Mouse (Mus musculus): ENCODE results near the gene Olfr683.
"Not testable (repeated sequence)": the region's sequence is repeated elsewhere in the genome, so short reads cannot be mapped to it uniquely, and the experiment has no call there.

Gene Olfr683

DNA sequence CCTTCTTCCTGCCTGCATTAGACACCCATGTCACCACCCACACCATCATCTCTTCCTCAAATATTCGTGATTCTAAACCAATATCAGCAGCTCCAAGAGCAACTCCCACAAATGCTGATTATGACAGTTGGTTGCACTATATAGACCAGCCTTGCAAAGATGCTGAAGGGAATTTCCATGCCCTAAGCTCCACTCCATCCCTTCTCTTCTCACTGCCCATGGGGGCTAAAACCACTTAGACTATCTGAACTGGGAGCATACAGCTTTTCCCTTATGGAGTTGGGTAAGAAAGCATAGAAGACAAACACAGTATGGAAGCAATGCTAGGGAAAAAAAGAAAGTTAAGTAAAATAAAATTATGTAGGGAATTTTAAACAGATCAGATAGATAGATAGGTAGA is at the start of gene Olfr683:
TSS of gene Olfr683 (minus strand) at position 101 of the 400 bp plus-strand sequence.
- in situ Hi-C loops (cut with MboI; ENCODE audit: low pct_unique_long_range_greater_than_20kb in 1 of 2, low sequenced_read_pairs in 2 of 2, unreplicated experiment in 1 of 2) = no loop called here

DNA sequence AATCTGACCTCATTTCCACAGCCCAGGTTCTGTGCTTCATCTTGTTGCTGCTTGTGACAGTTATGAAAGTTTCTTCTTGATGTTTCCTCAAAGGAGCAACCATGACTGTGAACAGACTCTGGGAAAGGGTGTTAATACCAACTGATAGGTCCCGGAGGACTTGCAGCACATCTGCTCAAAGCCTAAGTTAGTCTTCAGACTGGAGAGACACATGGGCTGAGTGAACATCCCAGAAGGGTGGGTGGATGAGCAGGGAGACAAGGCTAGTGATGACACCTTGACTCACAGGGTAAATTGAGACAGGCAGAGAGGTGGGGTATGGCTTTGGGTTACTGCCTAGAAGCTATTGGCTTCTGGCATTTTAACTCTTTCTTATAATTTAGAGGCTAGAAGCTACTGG is 39.1 kb upstream of the Olfr683 start, which contains the start of gene Olfr685:
TSS of gene Olfr685 (minus strand) at position 101 of the 400 bp plus-strand sequence.
- in situ Hi-C loops (cut with MboI; ENCODE audit: low pct_unique_long_range_greater_than_20kb in 1 of 2, low sequenced_read_pairs in 2 of 2, unreplicated experiment in 1 of 2) = no loop called here

DNA sequence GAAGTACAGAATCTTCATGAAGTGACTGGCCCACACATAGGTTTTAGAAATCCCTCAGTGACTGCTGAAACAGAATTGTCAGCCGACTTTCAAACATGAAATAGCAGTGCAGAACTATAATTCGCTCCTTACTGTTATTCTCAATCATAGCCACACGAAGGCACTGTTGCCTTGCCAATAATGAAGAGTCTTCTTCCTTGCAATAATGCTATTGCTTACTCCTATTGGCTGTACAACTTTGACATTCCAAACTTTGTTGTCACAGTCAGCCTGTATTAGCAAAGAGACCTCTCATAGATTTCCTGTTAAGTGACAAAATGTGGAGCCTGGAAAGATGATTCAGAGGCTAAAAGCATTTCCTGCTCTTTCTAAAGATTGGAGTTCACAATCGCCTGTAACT is 24.0 kb upstream of the Olfr683 start:
- in situ Hi-C loops (cut with MboI; ENCODE audit: low pct_unique_long_range_greater_than_20kb in 1 of 2, low sequenced_read_pairs in 2 of 2, unreplicated experiment in 1 of 2) = no loop called here

DNA sequence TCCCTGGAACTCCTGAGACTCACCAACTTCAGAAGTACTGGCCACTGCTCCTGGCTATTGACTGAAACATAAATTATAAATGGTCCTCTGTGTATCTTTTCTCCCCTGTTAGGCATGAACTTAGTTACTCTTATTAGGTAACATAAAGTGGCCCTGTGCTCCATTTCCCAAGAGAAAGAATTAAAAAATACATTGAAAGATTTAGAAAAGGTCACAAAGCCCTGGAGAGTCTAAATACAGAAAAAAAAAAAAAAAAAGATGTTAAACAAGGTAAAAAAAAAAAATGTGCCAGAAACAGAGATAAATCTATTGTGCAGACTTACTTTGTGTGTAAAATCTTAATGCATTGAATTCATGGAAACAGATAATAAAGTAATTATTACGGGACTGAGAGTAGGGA is 16.7 kb upstream of the Olfr683 start, which contains the start of gene Olfr684:
TSS of gene Olfr684 (minus strand) at position 101 of the 400 bp plus-strand sequence.
- in situ Hi-C loops (cut with MboI; ENCODE audit: low pct_unique_long_range_greater_than_20kb in 1 of 2, low sequenced_read_pairs in 2 of 2, unreplicated experiment in 1 of 2) = no loop called here

DNA sequence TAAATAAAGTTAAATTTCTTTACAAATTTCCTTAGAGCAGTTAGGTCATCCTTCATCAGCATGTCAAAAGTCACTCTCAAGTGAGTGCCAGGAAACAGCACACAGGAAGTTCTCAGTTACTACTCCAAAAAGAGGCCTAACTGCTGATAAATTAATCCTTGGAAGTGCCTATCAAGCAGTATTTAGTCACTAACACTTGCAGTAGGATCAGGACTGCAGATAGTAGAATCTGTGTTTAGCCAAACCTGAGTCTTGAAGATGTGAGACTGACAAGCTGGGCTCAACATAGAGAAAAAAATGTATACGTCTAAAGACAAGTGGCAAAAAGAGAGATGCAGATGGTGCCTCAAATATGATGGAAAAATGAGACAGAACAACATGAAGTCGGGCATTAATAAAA is 5.5 kb downstream of the Olfr683 start:
- in situ Hi-C loops (cut with MboI; ENCODE audit: low pct_unique_long_range_greater_than_20kb in 1 of 2, low sequenced_read_pairs in 2 of 2, unreplicated experiment in 1 of 2) = no loop called here

DNA sequence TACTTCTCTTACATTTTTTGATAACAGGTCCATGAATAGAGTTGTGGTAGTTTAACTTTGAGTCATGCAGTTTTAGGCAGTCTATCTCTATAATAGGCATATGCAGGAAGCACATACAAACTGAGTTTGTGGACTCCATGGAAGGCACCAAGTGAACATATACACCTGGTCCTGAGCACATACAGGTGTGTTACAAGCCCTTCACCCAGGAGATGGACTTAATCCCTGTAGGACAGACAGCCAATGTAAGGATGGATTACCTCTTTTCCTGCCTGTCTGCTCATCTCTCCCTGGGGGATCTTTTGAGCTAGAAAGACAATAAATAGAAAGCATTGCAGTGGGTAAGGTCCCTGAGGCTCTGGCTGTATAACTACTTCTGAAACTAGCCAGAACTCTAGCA is 30.3 kb downstream of the Olfr683 start, which contains the start of gene Olfr681:
TSS of gene Olfr681 (plus strand) at position 301 of the 400 bp plus-strand sequence.
- in situ Hi-C loops (cut with MboI; ENCODE audit: low pct_unique_long_range_greater_than_20kb in 1 of 2, low sequenced_read_pairs in 2 of 2, unreplicated experiment in 1 of 2) = no loop called here

DNA sequence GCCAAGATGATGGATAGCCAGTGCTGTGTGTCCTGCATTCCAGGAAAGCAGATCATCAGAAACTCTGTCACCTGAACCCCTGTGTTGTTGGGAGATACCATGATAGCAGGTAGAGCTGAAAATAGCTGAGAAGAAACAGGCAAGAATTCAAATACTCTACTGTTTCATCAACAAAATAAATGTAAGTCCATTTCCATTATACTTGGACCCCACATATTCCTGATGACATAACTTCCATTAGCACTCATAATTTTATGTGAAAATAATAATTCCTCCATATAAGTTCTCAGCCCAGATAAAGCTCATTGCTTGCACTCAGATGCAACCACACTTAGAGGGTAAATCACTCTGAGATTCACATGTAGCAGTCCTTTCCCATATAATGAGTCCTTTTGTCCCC is 54.1 kb downstream of the Olfr683 start, which contains the start of gene Olfr680-ps1:
TSS of gene Olfr680-ps1 (minus strand) at position 101 of the 400 bp plus-strand sequence.
- in situ Hi-C loops (cut with MboI; ENCODE audit: low pct_unique_long_range_greater_than_20kb in 1 of 2, low sequenced_read_pairs in 2 of 2, unreplicated experiment in 1 of 2) = not testable (repeated sequence)

Data from mouse embryonic stem cell (cell line).